Mouse (Mus musculus): ENCODE data around the gene Amigo3. TPM values are rescaled to one million over a fixed set of nuclear protein-coding genes. Genes with fewer than 3 reads are reported as not detected.

Gene Amigo3
- total RNA-seq, 2 experiments from 2014 or later, result 1.5 to 2.0 TPM

DNA sequence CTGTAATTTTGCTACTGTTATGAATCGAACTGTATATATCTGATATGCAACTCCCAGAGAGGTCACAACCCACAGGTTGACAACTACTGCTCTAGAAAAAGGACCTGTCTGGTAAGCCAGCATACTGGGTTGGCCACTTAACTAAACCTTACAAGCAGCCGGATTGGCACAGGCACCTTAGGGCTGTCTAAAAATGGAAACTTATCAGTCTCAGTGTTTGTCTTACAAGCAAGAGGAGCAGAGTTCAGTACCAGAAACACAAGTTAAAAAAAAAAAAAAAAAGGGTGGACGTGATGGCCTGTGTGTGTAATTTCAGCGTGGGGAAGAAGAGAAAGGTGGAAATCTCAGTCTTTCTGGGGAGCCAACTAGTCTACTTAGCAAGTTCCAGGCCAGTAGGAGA lies 18.8 kb downstream of the Amigo3 start:
- intact Hi-C loops (cut with DNase I), result no loop called here
- DNase-seq (ENCODE audit: low spot score in 2 of 2), result no peak

DNA sequence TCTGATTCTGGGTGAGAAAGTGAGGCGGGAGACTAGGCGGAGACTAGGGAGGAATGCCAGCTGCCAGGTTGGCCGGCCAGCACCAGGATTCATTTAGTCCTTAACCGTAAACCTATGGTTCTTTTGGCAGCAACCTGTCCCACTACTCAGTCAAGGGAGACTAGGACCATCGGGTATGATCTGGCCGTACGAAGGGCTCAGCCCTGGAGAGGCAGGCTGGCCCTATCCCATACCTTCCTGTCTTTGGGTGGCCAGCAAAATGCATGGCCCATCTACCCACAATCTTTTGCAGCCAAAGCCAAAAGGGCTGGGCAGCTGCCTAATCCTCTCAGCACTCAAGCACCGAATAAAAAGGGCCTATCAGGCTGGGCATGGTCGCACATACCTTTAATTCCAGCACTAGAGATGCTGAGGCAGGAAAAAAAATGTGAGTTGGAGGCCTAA lies 19.5 kb downstream of the Amigo3 start:
- intact Hi-C loops (cut with DNase I), result no loop called here

DNA sequence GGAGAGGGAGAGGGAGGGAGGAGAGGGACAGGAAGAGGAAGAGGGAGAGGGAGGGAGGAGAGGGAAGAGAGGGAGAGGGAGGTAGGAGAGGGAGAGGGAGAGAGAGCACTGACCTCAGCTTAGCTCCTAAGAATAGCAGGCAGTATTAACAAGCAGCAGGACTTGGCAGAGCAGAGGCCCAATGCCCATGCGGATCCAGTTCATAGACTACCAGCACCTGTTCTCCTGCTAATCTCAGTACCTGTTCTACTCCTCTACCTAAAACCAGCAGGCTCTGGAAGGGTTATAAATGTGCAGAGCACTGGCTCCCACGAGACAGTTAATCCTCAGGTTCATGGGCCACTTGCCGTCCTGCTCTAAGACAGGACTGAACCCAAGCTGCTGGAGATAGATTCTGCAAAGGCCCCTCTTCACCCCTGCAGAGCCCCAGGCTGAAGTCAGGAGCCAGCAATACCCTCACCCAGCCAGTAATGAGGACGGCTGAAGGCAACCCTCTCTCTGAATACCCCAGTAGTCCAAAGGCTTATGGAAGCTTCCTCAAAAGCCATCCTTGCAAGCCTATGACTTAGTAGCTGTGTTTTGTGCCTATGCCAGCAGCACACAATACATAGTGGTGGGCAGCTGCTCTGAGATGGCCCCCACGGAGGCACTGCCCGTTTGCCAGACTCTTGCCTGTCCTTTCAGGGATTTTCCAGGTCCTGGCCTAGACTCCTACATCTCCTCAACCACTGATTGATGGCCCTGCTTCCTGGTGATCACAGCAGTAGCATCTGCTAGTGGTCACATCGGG lies 20.4 kb downstream of the Amigo3 start:
- intact Hi-C loops (cut with DNase I), result no loop called here
- DNase-seq (ENCODE audit: low spot score in 2 of 2), result no peak

More for the DNA sequence above, 19.5 kb downstream of the Amigo3 start:
- no peak for DNase-seq (ENCODE audit: low spot score in 2 of 2)

DNA sequence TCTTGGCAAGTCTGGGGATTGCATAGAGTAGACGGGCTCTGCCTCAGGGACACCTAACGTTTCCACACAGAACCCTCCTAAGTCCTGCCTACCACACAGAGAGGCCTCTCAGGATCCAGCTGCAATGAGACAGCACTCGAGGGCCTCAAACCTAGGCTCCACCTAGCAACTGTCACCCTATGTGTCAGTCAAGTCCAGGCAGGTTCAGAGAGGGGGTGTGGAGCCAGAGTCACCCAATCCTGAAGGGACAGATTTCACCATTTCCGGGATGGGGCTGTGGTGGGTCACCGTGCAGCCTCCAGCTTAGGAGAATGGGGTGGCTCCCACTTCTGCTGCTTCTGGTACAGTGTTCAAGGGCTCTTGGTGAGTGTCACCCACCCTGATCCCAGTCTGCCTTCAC lies 27.2 kb downstream of the Amigo3 start, which contains the start of gene Mst1:
Gene Mst1 (plus strand): TSS at position 269 of the 400 bp plus-strand sequence.
- intact Hi-C loops (cut with DNase I), result no loop called here
- no peak for DNase-seq (ENCODE audit: low spot score in 2 of 2)

DNA sequence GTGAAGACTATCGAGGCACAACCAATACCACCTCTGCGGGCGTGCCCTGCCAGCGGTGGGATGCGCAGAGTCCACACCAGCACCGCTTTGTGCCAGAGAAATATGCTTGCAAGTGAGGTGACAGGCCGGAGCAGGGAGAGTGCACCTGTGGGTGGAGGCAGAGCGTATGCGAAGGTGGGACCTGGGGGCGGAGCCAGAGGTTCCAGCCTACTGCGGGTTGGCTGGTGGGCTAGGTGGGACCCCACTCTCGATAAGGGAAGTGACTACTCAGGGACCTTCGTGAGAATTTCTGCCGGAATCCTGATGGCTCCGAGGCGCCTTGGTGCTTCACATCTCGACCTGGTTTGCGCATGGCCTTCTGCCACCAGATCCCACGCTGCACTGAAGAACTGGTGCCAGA lies 29.6 kb downstream of the Amigo3 start:
- DNase-seq (ENCODE audit: low spot score in 2 of 2), result no peak
- intact Hi-C loops (cut with DNase I), result no loop called here

DNA sequence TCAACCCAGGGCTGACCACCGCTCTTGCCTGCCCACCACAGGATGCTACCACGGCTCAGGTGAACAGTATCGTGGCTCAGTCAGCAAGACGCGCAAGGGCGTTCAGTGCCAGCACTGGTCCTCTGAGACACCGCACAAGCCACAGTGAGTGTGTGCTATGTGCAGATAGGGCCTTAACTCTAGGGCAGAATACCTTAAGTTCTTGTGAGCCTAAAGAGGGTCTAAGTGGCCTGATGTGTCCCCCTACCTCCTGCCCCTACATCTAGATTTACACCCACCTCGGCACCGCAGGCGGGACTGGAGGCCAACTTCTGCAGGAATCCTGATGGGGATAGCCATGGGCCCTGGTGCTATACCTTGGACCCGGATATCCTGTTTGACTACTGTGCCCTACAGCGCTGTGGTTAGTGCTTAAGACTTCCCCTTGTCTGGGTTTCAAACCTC lies 30.1 kb downstream of the Amigo3 start, which contains the start of gene Rnf123:
Gene Rnf123 (minus strand): TSS at position 359 of the 444 bp plus-strand sequence.
- intact Hi-C loops (cut with DNase I), result no loop called here

DNA sequence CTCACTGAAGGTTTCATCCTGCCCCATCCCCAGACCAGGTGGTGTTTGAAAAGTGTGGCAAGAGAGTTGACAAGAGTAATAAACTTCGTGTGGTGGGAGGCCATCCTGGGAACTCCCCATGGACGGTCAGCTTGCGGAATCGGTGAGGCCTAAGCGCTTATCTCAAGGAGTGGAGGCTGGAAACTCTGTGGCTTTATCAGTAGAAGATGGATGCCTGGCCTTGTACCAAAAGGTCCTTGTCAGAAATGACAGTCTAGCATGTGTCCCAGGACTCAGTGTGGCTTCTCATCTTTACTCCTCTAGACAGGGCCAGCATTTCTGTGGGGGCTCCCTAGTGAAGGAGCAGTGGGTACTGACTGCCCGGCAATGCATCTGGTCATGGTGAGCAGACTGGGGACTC lies 30.6 kb downstream of the Amigo3 start:
- DNase-seq (ENCODE audit: low spot score in 2 of 2), result no peak
- intact Hi-C loops (cut with DNase I), result no loop called here

More for the DNA sequence above, 30.1 kb downstream of the Amigo3 start, which contains the start of gene Rnf123:
- DNase-seq (ENCODE audit: low spot score in 2 of 2), result no peak

DNA sequence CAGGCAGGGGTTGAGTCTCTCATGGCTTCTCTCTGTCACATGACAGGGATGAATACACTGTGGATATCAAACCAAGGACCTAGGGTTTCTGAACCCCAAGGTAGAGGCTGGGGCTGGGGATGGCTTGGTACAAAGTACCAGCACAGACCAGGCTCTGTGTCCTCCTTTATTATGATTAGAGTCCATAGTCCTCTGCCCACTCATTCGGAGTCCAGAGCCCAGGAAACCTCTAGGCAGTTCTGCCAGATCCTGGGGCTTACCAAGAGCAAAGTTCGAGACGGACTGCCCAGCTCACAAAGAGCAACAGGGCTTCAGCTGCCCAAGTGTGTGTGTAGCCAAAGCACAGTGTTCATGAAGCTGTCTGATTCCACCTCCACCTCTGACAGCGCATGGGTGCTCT lies 32.3 kb downstream of the Amigo3 start:
- intact Hi-C loops (cut with DNase I), result no loop called here
- DNase-seq (ENCODE audit: low spot score in 2 of 2), result no peak

DNA sequence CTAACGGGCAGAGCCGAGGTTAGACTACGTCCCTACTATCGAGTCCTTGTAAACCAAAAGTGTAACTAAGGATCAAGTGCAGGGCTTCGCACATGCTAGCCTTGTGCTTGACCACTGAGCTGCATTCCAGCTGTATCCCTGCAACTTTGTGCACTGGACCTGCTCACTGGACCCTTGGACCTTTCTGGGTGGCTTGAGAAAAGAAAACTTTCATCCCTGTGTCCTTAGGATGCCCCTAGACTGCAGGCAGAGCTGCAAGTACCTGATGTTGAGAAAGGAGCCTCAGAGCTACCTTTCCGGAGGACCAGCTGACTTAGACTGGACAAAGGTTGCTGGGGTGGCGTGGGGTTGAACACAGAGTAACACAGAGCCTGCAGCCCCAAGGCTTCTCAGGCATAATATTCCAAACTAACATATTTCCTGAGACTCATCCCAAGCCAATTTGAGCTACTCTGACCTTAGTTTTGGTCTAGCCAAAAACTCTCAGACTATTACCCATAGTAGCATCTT lies 37.7 kb downstream of the Amigo3 start:
- intact Hi-C loops (cut with DNase I), result no loop called here
- DNase-seq (ENCODE audit: low spot score in 2 of 2), result no peak

DNA sequence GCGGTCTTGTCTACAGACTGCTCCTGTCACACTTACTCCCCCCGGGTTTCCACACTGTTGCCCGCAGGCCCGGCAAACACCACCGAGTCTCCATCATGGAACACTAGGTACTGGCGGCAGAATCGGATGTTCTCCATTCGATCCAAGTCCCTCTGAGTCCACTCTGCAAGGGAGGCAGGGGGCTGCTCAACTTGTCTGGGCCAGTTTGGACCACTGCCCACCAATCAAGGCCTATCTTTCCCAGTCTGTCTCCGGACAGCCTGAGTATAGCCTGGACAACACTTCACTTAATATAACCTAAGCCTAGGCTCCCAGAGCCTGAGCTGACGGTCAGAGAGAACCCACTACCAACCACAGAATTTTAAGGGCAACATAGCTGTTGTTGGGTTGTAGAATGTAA lies 40.6 kb downstream of the Amigo3 start:
- no peak for DNase-seq (ENCODE audit: low spot score in 2 of 2)

DNA sequence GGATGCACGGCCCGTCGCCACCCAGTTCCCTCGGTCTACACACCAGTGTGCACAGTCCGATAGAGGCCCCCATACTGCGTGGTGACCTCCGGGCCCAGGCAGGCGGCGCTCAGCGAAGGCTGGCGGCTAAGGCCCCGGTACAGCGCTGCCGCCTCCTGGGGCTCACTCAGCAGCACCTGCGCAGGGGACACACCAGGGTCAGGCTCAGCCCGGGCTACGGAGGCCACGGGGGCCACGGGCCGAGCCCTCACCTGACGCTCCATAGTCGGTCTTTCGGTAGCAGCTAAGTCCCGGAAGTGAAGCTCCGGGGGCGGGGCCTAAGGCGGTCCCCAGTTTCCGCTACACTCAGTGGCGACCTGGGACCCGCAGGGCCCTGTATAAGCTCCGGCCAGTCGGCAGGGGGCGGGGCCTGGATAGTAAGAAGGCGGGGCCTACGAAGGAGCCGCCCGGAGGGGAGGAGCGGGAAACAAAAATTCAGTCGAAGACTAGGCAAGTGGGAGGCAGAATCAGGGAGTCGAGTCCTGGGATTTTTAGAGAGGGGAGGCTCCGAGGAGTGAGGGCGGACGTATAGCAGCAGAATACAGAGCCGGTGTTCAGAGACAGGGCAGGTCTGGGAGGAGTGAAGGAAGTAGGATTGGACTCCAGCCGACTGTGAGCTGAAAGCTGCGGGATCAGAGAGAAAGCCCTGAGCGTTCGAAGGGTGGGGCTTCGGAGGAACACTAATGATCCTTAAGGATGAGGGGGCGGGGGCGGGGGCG lies 41.4 kb downstream of the Amigo3 start, which contains the start of gene Apeh:
Gene Apeh (minus strand): TSS at position 423 of the 758 bp plus-strand sequence.
- DNase-seq (ENCODE audit: low spot score in 2 of 2), result peak; percentile 83 to 87
- intact Hi-C loops (cut with DNase I), result no loop called here

More for the DNA sequence above, 40.6 kb downstream of the Amigo3 start:
- intact Hi-C loops (cut with DNase I), result no loop called here

DNA sequence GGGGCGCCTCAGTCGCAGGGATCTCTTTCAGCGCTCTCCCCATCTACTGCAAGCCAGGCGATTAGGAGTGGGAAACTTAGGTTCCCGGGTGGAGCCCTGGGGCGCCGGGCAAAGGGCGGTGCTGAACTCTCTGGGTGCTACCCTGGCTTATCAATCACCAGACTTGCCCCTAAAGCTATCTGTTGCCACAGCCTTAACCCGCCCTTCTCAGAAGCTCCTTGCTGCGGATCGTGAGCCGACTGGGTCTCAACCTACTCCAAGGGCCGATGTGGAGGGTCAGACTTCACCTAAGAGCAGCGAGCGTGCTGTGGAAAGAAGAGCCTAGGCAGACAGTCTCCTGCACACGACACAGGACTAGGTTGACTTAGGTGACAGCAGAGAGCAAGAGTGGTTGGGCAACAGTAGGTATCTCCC lies 42.0 kb downstream of the Amigo3 start:
- intact Hi-C loops (cut with DNase I), result loop anchor here (1.0 to 5.0 kb wide), 2 partner anchors 106 to 187 kb away; no protein-coding TSS in a partner anchor
- DNase-seq (ENCODE audit: low spot score in 2 of 2), result peak in 1 of 2 experiments; percentile 57

DNA sequence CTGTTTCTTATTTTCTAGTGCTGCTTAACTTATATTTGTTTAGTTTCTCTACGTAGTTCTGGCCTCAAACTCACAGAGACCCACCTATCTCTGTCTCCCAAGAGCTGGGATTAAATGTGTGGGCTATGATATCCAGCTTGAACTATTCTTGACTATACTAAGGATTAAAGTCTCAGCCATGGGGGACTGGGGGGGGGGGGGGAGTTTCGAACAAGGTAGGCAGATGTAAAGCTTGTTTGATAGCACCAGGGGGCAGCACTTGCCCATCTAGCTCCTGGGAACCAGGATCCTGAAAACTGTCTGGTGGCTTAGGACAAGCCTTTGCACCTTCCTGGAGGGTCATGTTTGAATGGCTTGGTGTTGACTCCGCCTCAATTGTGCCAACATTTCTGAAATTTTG lies 42.6 kb downstream of the Amigo3 start:
- DNase-seq (ENCODE audit: low spot score in 2 of 2), result peak in 1 of 2 experiments; percentile 69
- intact Hi-C loops (cut with DNase I), result loop anchor here (1.0 to 5.0 kb wide), 2 partner anchors 106 to 187 kb away; no protein-coding TSS in a partner anchor

DNA sequence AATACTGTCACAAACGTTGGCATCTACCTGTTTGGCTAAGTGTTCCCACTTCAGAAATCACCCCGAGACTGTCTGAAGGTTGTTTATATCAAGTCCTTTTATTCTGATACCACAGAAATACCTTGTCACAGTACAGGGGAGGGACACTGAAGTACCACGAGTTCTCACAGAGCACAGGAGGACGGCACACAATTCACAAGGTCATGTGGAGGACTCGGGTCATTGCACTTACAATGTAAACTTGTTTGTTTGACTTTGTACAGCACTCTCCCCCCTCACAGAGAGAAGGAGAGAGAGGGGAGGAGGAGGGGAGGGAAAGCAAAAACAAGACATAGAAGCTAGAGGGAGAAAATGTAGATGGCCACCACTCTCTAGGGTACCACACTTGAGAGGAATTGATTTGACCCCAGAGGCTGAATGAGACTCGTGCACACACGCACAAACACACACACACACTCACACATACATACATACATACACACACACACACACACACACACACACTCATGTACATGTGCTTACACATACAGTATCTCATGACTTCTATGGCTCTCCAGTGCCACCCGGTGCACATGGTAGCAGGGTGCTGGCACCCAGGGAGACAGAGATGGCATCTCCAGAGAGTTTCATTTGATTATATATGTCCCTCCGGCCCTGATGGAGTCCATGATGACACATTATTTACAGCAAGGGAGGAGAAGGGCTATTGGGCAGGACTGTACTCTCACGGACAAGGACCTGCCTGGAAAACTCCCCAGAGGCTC lies 43.2 kb downstream of the Amigo3 start:
- DNase-seq (ENCODE audit: low spot score in 2 of 2), result no peak
- intact Hi-C loops (cut with DNase I), result loop anchor here (1.0 to 5.0 kb wide), 2 partner anchors 105 to 186 kb away; no protein-coding TSS in a partner anchor

DNA sequence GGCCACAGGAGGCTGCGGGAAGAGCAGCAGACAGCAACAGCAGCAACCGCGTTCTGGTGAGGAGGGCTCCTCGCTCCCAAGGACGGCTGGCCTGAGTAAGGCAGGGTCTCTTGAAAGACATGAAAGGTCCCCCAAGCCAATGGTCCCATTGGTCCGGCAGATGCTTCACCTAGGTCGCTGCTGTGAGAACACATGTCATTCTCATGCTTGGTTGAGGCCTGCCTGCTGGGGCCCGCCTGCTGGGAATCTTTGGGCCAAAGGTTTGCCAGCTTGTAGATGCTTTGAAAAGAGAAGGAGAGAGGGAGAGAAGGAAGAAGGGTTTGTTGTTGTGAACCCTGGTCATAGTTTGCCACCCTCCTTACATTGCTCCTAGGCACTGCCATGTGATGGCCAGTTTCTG lies 46.7 kb downstream of the Amigo3 start:
- intact Hi-C loops (cut with DNase I), result loop anchor here (5.0 kb wide), 1 partner anchor 183 kb away; no protein-coding TSS in a partner anchor
- no peak for DNase-seq (ENCODE audit: low spot score in 2 of 2)

DNA sequence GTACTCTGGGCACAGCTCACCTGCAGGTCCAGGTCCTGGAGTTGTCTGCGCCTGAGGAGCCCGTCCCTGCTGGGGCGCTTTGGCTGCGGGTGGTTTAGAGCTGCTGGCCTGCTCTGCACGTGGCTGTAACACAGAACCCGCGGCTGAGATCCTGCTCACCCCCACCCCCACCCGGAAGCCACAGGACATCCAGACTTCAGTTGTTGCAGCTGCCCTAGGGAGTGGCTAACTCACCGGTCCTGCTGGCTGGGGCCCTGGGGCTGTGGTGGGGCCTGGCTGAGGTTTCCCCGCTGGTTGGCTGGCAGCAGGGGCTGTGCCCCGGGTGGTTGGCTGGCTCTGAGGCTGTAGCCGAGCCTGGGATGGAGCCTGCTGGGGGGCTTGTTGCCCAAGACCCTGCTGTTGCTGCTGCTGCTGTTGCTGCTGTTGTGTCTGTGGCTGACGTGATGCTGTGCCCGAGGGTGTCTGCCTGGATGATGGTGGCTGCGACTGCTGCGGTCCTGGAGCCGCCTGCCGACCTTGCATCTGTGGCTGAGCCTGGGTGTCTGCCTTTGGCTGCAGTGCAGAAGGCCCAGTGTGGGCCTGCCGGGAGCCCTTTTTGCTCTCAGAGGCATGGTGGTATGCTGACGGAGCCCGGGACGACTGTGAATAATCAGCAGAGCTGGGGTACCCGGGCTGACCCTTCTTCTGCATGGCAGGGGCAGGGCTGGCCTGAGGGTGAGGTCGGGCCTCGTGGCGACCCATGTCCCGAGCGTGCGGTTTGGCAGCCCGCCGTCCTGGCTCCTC lies 52.0 kb downstream of the Amigo3 start:
- intact Hi-C loops (cut with DNase I), result no loop called here
- no peak for DNase-seq (ENCODE audit: low spot score in 2 of 2)

All from left cerebral cortex, postnatal 14 days (tissue).